Mouse (Mus musculus) kidney, adult 18-20 months (tissue): Measurements from ENCODE around the gene Ccdc144b.

Experiments
- DNase-seq: peaks from one replicate; pipeline ENCODE4 v3.0.0; 2021

Gene Ccdc144b

DNA sequence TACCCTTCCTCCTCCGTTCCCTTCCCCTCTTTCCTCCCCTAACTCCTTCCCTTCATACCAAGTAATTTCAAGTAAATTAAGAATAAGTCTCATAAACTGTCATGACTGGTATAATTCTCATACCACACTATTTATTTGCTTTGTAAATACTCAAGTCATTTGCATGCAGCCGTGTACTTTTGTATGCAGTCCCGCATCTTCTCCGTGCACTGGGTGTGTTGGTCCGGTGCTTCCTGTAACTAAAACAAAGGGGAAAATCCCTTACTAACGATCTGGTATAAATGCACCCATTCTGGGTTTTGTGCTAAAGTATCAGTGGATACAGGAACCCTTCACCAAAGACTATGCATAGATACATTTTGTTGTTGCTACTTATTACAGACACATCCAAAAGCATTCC is 27.6 kb downstream of the Ccdc144b start:
- no peak for DNase-seq

DNA sequence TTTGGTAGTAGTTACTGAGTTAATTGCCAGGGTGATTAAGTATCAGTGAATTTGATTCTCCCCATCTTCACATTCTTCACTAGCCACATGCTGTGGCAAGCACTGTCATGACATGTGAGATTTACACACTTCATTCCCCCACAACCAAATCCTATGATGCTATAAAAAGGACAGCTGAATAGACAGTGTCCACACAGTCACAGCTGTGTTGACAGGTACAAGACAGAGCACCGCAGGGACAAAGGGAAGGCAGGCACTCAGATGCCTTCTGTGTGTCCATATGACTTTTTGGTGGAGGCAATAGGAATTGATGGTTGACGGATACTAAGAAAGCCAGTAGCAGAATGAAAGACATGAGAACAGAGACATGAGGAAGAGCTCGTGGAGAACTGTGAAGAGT is 42.1 kb downstream of the Ccdc144b start:
- no peak for DNase-seq

DNA sequence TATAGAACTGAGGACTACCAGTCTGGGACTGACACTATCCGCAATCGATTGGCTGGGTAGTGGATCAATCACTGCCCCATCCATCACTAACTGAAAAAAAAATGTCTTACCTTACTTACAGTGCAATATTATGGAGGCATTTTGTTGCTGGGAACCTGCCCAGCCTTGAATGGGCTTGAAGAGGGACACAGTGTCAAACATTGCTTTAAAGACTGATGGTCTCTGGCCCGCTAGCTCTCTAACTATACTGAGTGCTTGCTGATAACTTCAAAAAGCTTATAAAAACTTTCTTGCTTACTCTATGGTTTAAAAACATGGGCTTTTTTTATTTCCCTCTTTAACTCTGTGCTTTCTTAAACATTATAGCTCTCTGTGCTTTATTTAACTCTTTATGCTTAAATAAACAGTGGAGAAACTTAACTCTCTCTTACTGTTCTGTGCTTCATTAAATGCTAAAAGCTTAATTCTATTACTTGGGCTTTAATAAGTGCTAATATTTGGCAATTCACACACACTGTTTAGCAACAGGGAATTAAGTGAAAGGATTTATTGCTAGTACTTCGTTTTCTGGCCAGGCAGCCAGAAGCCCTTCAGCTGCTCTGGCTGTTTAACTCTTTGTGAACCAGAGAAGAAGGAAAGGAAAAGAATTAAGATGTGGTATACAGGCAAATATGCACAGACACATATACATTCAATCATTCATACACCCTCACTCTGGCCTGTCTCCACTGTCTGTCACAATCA is 44.8 kb downstream of the Ccdc144b start:
- DNase-seq = no peak

DNA sequence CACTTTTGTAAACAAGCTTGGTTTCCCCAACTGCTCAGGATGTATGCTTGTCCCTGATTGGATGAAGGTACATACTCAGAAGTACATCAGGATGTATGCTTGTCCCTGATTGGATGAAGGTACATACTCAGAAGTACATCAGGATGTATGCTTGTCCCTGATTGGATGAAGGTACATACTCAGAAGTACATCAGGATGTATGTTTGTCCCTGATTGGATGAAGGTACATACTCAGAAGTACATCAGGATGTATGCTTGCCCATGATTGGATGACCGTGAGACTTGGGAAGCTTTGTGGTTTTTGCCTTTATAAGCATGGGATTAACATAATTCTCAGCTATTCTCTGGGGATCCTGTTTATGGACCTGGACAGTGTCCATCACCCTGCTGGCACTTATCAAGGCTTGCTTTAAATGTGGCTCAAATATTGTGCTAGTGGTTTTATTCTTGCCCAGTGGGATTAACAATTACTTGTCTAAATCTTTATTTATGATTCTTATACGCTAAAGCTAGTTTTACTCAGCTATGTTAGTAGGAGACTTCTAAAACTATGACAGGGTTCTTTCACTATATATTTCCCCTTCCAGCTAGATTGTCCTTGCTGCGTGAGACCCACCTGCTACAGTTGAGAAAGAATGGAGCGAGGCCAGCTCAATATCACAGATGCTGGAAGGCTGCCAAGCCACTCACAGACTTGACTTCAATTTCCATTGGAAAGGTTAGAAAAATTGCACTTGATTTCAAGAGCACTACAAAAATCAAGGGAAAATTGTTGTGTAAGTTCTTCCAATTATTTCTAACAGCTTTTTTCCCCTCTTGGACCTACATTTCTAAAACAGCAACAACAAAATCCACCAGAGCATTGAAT is 49.1 kb downstream of the Ccdc144b start:
- no peak for DNase-seq

DNA sequence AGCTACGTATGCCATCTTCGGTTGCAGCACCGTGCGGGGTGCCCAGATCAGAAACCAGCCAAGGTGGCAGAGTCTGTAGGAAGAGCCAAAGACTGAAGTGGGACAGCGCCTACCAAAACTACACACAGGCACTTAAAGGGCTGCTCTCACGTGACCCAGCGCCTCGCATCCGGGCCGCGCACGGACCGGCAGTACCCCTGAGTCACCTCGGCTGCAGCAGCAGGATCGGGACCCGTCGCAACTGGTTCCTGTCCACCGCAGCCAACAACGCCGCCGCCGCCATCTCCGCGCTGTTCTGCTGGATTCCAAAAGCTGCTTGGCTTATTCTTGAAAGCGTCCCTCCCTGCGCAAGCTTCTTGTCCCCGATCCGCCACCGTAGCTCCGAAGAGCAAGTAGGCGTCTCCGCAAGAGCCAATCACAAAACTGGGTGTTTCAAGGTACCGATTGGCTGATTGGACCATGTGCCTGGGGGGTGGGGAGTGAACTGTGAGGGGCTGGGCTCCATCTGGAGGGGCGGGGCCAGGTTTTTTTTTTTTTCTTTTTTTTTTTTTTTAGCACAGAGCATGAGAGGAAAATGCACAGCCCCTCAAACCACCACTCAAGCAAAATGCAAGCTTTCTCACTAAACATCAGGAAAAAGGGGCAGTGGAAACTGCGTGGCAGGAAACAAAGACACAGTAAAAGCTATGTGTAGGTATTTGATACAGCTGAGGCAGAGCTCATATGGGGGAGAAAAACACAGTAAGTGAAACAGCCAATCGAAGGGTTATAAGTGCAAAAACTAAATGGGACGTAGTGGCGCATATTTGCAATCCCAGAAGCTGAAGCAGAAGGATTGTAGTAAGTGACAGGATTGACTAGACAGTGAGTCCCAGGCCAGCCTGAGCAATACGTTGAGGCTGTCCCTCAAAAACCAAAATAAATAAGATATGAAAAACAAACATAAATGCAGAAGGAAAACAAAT is 52.8 kb downstream of the Ccdc144b start, which contains the start of gene Mccc1:
TSS of gene Mccc1 (minus strand) at position 404 of the 965 bp plus-strand sequence.
- DNase-seq = peak; percentile 97

DNA sequence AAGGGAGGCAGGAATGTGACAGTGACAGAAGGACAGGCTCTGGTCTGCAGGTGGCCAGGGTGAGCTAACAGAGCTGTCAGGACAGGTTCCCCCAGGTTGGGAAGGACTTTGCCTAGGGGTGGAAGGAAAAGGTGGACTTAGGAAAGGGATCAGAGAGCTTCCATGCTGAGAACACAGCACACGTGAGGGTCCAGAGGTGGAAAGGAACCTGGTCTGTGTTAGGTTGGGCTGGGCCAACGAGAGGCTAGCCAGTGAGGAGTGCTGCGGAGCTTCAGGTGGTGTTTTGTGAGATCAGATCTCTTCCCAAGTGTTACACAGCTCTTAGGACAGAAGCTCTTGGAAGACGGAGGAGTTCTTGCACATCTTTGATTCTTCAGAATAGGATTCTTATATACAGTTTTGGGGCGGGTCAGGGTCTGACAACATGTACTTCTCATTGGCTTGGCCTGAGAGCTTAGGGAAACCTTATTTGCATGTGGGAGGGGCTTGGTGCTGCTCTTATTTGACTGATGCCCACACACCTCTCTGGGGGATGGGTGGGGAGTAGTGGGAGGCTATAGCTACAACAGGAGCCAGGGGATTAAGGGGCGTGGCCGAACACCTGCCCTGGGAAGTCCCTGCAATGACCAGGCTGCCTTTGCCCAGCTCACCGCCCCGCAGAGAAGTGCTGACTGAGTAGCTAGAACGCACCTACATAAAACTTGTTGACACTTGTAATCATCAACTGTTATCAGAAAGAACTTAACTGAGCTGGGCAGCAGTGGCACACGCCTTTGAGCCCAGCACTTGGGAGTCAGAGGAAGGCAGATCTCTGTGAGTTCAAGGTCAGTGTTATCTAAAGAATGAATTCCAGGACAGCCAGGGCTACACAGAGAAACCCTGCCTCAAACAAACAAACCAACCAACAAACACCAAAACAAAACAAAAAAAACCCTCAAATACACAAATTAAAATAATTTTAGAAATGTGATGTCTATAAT is 58.5 kb downstream of the Ccdc144b start:
- no peak for DNase-seq

DNA sequence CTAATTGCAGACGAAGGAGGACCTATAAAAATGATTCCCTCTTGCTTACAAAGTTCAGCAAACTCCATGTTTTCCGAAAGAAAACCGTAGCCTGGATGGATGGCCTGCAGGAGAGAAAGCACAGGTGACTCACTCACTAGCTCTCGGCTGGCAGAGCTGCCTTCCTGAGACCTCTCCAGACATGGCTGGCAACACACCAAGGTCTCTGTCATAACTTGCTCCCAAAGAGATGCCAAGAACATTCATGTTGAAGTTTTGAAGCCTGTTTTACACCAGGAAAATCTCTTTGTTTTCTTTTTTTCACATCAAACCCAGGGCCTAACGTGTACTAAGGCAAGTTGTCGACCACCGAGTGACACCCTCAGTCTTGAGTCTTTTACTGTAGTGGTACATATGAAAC is 62.6 kb downstream of the Ccdc144b start:
- no peak for DNase-seq

DNA sequence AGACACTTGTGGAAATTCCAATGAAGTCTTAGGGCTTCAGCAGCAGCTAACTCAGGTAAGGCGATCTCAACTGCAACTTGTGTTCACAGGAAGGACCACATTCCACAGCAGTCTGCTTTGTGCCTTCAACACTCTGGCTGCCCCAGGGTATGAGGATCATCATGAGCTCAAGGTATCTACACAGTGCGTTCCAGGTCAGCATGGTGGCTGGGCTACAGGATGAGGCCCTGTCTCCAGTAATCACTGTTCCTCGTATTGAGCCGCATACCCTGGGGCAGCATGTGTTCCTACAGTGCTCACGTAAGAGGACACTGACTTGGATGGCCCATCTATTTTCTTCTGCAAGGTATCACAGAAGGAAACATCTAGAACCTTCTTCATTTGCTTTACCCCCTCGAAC is 65.3 kb downstream of the Ccdc144b start:
- DNase-seq = no peak

DNA sequence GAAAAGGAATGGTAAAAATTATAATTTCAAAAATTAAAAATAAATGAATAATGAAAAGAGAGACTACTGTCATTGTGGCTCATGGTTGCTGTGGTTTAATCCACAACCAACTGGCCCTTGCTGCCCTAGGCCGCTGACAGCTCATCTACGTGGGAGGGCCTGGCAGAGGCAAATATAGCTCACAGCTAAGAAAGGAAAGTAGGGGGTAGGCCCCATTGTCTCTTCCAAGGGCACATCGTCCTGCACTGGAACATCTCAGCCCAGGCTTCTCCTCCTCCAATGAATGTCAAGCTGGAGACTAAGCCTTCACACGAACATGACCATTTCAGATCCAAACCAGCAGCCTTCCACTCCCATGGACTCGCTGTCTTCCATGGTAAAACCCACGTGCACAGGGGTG is 67.1 kb downstream of the Ccdc144b start:
- DNase-seq = no peak

DNA sequence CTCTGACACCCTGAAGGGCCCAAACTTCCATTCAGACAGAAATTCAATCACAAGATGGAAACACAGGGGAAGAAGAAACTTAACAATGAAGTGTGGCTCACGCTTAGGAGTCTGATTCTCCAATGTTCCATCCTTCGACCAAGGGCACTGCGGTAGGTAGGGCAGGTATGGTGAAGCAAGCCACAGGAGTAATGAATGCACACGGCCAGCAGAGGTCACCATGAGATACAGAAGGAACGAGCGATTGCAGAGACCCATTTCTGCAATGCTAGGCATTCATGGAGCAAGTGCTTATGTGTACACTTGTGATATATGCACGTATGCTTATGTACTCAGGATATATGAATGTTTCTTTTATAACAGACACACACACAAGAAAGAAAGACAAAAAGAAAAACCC is 79.8 kb downstream of the Ccdc144b start:
- DNase-seq = peak; percentile 44

DNA sequence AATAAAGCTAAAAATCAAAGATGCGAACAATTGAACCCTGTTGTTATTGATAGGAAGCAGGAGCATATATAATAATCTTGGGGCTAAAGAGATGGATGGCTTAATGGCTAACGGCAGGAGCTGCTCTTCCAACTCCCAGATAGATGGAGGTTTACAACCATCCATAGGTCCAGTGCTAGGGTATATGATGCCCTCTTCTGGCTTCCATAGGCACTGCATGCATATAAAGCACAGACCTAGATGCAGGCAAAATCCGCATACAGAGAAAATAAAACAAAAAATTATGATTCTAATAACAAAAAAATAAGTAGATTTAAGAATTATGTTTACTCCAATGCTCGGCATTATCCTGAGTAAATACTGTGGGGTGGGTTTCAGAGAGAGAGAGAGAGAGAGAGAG is 80.4 kb downstream of the Ccdc144b start:
- DNase-seq = no peak

DNA sequence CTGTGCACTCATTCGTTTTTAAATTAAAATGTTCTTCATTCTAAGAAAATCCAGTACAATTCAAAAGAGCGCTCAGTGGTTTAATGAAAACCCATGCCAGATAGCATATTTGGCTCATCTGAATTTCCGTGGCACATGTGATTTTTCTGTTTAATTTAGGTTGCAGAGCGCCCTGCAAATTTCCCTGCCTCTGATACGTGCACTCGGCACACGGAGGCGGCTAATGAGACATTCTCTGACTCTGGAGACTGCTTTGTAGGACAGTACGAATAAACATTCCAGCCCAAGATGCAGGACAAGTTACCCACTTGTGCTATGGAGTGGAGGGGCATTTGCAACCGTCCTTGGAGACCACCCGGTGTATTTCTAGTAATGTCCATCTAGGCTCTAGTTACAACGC is 82.2 kb downstream of the Ccdc144b start:
- DNase-seq = no peak

DNA sequence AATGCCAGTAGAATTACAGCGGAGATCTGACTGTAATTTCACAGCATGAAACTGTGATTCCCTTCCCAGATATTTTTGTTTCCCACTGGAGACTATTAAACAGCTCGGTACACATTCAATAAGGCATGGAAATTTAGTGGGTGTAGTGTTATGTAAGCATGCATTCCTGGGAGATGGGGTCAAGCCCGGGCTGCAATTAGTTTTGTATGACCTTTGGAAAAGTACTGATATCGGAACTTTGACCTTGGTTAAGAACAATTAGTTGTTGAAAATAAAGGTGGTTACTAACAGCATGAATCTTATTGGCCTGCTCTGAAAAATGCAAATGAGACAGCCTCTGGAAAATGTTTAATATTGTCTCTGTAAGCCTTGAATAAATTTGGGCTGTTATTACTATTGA is 82.9 kb downstream of the Ccdc144b start:
- peak; percentile 26 for DNase-seq

DNA sequence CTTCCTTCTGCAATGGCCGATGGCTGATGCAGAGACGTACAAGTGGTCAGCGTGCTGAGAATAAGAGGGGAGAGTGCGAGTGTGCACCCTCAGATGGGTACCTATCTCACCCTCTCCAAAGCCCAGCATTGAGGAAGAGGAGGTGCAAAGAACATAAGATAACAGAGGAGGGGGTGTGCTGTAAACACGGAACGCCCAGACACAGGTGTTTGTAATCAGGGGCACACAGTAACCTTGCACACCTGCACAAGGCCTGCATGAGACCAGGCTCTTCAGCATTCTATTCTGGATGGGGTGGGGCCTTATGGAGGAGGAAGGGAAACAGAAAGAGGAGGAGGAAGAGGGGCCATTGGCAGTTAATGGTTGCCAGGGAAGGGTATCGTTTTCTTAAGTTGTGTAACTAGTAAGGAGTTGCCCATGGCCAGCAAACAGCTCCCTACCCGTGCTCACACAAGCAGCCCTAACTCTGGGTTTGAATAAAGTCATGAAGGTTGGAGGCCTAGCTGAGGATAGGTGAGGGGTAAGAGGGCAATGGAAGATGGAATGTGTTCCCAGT is 85.9 kb downstream of the Ccdc144b start:
- no peak for DNase-seq

DNA sequence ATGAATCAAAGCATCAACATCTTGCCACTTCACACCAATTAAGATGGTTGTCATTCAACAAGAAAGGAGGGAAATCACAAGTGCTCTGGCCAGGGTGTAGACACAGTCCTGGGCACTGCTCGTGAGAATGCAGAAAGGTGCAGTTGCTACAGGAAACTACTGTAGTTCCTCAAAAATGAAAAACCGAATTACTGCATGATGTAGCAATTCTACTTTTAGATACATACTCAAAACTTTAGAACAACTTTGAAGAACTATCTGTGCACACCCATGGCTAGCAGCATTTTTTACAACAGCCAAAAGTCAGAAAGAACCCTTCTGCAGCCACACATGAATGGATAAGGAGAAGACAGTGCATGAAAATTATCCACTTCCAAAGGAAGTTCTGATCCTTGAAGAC is 86.9 kb downstream of the Ccdc144b start:
- DNase-seq = no peak

DNA sequence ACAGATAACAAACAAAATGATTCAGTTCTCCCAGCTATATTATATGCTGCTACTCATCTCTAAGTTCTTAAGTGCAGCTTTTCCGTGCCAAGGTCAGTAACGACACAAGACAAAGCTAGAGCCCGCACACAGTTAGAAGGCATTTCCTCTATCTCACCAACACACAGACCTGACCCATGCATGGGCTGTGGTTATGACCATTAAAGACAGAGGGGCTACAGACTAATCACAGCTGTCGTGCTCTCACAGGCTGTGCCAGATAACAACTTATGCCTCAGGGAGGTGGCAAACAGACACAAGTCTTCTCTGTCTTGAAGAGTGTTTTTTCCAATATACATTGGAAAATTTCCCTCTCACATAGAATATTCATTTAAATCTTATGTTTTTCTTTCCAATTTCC is 88.4 kb downstream of the Ccdc144b start:
- no peak for DNase-seq

DNA sequence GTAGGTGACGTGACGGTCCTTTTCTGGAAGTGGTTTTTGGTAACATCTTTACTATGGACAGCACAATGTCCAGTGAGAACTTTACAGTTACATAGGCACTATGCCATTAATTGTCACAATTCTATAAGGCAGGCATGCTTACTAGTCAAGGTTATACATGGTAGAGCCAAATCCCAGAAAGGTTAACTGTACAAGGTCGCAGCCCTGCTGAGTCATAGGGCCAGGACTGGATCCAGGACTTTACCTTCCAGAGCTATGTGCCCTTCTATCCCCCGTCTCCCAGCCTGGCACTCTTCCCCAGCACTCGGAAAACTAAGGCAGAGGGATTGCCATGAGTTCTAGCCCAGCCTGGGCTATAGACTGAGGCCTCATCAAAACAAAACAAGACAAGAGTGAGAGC is 89.4 kb downstream of the Ccdc144b start:
- no peak for DNase-seq

DNA sequence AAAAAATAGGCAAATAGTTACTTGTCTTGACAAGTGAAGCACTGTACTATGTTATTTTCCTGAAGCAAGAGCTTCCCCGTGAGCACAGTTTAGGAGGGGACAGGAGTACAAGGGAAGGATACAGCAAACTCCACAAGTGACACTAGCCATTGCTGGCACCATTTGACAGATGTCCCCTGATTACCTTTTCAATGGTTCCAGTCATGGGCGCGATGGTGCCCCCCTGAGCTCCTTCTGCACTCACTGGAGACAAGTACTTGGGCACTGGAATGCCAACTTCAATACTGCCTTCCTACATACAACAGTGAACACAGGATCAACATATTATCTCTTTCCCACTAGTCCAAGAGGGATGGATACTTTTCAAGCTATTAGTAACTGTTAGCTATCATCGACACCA is 89.9 kb downstream of the Ccdc144b start:
- DNase-seq = no peak

DNA sequence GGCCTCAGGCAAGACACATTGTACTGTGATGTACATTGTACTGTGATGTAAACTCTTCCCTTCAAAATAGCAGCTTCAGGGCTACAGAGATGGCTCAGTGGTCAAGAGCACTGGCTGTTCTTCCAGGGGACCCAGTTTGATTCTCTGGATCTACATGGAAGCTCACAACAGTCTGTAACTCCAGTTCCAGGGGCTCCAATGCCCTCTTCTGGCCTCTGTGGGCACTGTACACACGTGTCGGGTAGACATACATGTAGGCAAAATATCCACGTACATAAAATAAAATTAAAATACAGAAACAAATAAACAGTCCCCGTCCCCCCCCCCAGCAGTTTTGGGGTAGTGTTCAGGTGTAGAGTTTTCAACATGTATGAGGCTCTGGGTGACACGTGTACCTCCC is 90.4 kb downstream of the Ccdc144b start:
- DNase-seq = no peak
